Mouse (Mus musculus) ZHBTc4 (cell line): ENCODE results near the gene Calr4.

ENCODE experiments used
- DNase-seq: peaks from one replicate; pipeline ENCODE4 v3.0.0-alpha.2; 2011; ENCODE audit warnings: low read depth, low spot score

Calr4 gene

GRCm38 (mm10) chr4:109234806-109235350 is 593 bp downstream of the Calr4 start:
- no peak for DNase-seq

DNA sequence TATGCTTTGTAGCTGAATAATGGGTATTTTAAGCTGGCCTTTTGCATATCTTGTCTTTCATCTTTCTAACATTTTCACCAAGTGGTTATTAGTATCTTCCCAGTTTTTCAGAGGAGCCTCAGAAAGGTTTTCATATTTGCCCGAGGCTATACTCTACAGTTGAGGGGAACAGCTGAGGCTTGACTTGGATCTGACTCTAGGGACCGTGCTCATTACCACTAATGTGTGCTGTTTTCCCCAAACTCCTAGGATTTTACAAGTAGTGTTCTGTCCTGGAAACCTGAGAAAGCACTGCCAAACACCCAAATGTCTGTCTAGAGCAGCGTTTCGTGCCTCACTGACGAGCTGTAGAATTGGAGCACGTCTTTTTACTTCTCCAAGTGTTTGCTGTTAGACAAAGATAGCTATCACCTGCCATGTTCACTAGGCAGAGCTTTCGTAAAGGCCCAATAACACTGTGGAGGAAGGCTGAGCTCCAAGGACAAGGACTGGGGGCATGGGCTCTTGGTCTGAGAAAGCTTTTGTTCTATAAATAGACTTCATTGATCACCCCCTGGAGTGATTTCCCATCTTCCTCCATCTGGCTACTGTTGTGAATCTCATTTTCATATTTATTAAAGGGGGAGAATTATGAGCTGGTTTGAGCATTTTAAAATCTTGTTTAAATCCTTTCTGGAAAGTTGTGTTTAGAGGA is 2.0 kb downstream of the Calr4 start:
- no peak for DNase-seq

- DNase-seq: no peak
Observed at GRCm38 (mm10) chr4:109238428-109239268, 4.4 kb downstream of the Calr4 start.

DNA sequence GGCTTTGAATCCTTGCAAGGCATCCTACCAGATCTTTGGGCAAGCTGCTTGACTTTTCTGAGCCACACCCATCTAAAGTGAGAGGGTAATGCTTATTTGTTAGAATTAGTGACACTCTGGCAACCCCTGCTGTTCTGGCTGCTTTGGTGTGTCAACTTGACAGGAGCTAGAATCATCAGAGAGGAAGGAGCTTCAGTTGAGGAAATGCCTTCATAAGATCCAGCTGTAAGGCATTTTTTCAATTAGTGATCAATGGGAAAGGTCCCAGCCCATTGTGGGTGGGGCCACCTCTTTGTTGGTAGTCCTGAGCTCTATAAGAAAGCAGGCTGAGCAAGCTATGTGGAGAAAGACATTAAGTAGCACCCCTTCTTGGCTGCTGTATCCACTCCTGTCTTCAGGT is 6.9 kb downstream of the Calr4 start:
- peak; percentile 61 for DNase-seq

DNA sequence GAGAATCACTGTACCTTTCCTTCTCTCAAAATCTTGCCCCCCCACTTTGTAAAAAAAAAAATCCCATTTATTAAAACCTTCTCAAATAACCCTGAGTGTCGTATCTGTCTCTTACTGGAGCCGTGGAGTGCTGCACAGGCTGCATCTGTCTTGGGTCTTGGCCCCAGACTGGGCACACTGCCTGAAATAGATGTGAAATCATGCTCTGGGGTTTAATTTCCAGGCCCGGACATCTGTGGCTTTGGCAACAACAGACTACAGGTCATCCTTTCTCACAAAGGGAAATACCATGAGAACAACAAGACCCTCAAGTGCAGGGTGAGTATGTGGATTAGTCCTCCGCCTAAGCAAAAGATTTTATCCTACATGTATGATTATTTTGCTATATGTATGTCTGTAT is 7.6 kb downstream of the Calr4 start:
- no peak for DNase-seq

- DNase-seq: peak; percentile 43
Observed at GRCm38 (mm10) chr4:109244506-109244905, 10.2 kb downstream of the Calr4 start.

GRCm38 (mm10) chr4:109245016-109245620 is 10.8 kb downstream of the Calr4 start:
- DNase-seq: no peak

GRCm38 (mm10) chr4:109251605-109252004 is 17.3 kb downstream of the Calr4 start:
- peak; percentile 73 for DNase-seq

DNA sequence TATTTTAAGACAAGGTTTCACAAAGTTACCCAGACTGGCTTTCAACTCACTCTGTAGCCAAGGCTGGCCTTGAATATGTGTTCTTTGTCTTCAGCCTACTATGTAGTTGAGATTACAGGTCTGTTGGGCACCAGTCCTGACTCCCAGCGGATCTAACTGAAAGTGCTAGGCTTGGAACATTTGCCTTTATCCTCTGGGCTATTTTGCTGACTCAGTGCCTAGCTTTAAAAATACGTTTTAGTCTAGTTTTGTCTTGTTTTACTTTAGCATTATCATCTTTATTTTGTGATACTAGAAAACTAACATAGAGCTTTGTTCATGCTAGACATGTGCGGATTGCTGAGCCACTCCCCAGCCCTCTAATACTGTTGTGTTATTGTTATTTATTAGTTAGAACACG is 17.9 kb downstream of the Calr4 start:
- no peak for DNase-seq

GRCm38 (mm10) chr4:109253664-109254151 is 19.4 kb downstream of the Calr4 start:
- no peak for DNase-seq

DNA sequence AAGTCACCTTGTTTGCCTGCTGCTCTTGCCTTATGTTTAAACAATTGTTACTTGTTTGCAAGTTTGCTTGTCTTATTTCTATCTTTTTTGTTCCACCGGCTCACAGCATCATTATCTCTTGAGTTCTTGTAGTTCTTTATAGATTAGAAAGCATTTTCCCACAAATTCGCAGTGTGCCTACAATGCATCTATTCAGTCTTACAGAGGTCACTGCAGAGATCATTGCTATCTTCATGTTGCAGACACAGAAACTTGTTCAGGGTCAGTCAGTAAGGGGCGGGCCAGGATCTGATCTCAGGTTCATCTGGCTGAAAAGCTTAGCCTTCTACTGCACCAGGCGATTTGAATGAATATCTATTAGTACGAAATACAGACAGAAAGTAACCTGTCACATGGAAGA is 20.2 kb downstream of the Calr4 start:
- no peak for DNase-seq

GRCm38 (mm10) chr4:109255321-109255720 is 21.0 kb downstream of the Calr4 start:
- no peak for DNase-seq

- no peak for DNase-seq
Observed at GRCm38 (mm10) chr4:109255727-109256417, 21.6 kb downstream of the Calr4 start.

DNA sequence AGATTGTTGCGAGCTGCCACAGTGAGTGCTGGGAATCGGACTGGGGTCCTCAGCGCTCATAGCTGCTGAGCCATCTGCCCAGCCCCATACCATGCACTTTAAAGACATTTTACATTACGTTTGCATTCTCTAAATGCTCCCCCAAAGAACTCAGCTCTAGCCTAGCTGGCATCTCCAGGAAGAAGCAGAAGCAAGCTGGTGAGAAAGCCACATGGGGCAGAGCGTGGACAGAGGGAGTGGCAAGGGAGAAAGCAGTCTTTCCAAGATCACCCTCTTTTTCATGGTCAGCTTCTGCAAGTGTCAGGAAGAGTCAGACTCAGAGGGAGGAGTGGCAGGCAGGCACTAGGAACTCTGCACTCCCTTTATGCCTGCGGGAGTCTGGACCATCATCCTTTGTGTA is 22.5 kb downstream of the Calr4 start:
- no peak for DNase-seq

- DNase-seq: no peak
Observed at GRCm38 (mm10) chr4:109257639-109258038, 23.4 kb downstream of the Calr4 start.

- DNase-seq: no peak
Observed at GRCm38 (mm10) chr4:109262068-109262467, 27.8 kb downstream of the Calr4 start.

DNA sequence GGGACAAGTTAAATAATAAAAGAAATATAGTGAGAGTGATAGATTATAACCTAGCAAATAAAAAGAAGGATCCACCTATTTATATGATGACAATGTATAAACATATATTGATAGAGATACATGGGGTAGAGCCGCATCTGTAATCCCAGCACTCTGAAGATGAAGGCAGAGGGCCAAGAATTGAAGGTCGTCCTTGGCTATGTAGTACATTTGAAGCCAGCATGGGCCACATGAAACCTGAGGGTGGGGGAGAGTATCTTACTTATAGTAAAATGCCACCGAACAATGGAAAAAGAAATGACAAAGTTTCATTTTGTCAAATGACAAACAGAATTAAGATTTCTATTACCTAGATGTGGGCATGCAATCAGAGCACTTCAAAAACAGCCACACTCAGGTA is 31.8 kb downstream of the Calr4 start:
- no peak for DNase-seq

GRCm38 (mm10) chr4:109266744-109267143 is 32.5 kb downstream of the Calr4 start:
- DNase-seq: no peak

GRCm38 (mm10) chr4:109267452-109267851 is 33.2 kb downstream of the Calr4 start:
- DNase-seq: no peak

GRCm38 (mm10) chr4:109268903-109269302 is 34.6 kb downstream of the Calr4 start:
- no peak for DNase-seq

GRCm38 (mm10) chr4:109271803-109272202 is 37.5 kb downstream of the Calr4 start:
- DNase-seq: no peak
